8 mouse cellular contexts compared by ENCODE assay signal in genomic region chr9:44043708-44044425, GRCm38 (mm10). TPM values are rescaled to one million over a fixed set of nuclear protein-coding genes. Genes with fewer than 3 reads are reported as not detected.
DNase-seq lines count a peak whose midpoint lies in the region; ATAC-seq and TF ChIP-seq lines count a peak whose summit lies in the region.

No protein-coding gene starts in this region.

- H3K27ac ChIP-seq in heart, embryonic 14.5 days (replicated peaks in 1 of 2; ENCODE audit: control insufficient read depth in 1 of 2, insufficient read depth in 1 of 2, low read depth in 2 of 2, low read length in 2 of 2), result no peak overlapping the region
- no peak overlapping the region for H3K27ac ChIP-seq in limb, embryonic 12.5 days
- H3K27ac ChIP-seq in neural tube, embryonic 14.5 days (ENCODE audit: low read depth, low read length), result no peak overlapping the region

- H3K4me2 ChIP-seq in heart, embryonic 14.5 days (ENCODE audit: low read length), result peak overlapping the region; percentile 65
- H3K4me2 ChIP-seq in limb, embryonic 12.5 days, result peak overlapping the region; percentile 75
- H3K4me2 ChIP-seq in neural tube, embryonic 14.5 days (ENCODE audit: low read depth, low read length), result peak overlapping the region; percentile 70

- peaks cover 45% of the 10 kb centered on the region for H3K27me3 ChIP-seq in heart, embryonic 14.5 days (ENCODE audit: control insufficient read depth, insufficient read depth, low read length)
- H3K27me3 ChIP-seq in limb, embryonic 12.5 days, result peaks cover 62% of the 10 kb centered on the region
- H3K27me3 ChIP-seq in neural tube, embryonic 14.5 days (ENCODE audit: control insufficient read depth, insufficient read depth, low read length), result peaks cover 19% of the 10 kb centered on the region

- H3K9me3 ChIP-seq in heart, embryonic 14.5 days (ENCODE audit: control insufficient read depth, low read length), result no peaks in the 10 kb centered on the region
- H3K9me3 ChIP-seq in limb, embryonic 12.5 days, result no peaks in the 10 kb centered on the region
- no peaks in the 10 kb centered on the region for H3K9me3 ChIP-seq in neural tube, embryonic 14.5 days (ENCODE audit: control insufficient read depth, low read length)

- TF ChIP-seq CTCF in lung, adult 2 months (IDR thresholded peaks at IDR 0.05; ENCODE audit: insufficient read depth, low read length), result no peak

- no peak overlapping the region for H3K9ac ChIP-seq in heart, embryonic 14.5 days (ENCODE audit: low read length)
- peak overlapping the region; percentile 37; the same call in 1 of the 2 replicates for H3K9ac ChIP-seq in limb, embryonic 12.5 days (replicated peaks)
- H3K9ac ChIP-seq in neural tube, embryonic 14.5 days (replicated peaks; ENCODE audit: low read depth, low read length), result peak overlapping the region; percentile 41

- peak; percentile 51 for ATAC-seq in common myeloid progenitor, adult 5-6 weeks (replicated peaks; ENCODE audit: low read depth, poor library complexity, severe bottlenecking)
- no peak for ATAC-seq in heart, embryonic 14.5 days (ENCODE audit: insufficient number of reproducible peaks, insufficient read depth, low FRiP score, low read depth)
- ATAC-seq in limb, embryonic 12.5 days (ENCODE audit: insufficient number of reproducible peaks, insufficient read depth, low FRiP score, low TSS enrichment, low read depth), result no peak
- no peak for ATAC-seq in neural tube, embryonic 14.5 days (ENCODE audit: low read depth)
- no peak for ATAC-seq in inflammation-experienced regulatory T-cells, adult 6 months

- H3K4me1 ChIP-seq in lung, adult 2 months (ENCODE audit: control insufficient read depth, insufficient read depth, low read length), result no peaks in the 10 kb centered on the region
- peaks cover 8 to 14% of the 10 kb centered on the region in 2 experiments; a peak in 3 of 4 replicates for H3K4me1 ChIP-seq in heart, embryonic 14.5 days (ENCODE audit: control insufficient read depth in 2 of 2, insufficient read depth in 2 of 2, low read length in 2 of 2)
- peaks cover 14% of the 10 kb centered on the region for H3K4me1 ChIP-seq in limb, embryonic 12.5 days (replicated peaks)
- peaks cover 9% of the 10 kb centered on the region for H3K4me1 ChIP-seq in neural tube, embryonic 14.5 days (ENCODE audit: control insufficient read depth, insufficient read depth, low read length)

- peak overlapping the region; percentile 19 for H3K4me3 ChIP-seq in lung, adult 2 months (replicated peaks; ENCODE audit: extremely low read depth, low read depth, low read length)
- peak overlapping the region; percentile 36 to 37 for H3K4me3 ChIP-seq in heart, embryonic 14.5 days (ENCODE audit: control insufficient read depth in 1 of 2, insufficient read depth in 1 of 2, low read depth in 1 of 2, low read length in 2 of 2)
- peak overlapping the region; percentile 39 for H3K4me3 ChIP-seq in limb, embryonic 12.5 days (replicated peaks)
- H3K4me3 ChIP-seq in neural tube, embryonic 14.5 days (ENCODE audit: low read depth, low read length), result peak overlapping the region; percentile 30

- no peak for TF ChIP-seq POLR2A in lung, adult 2 months (IDR thresholded peaks at IDR 0.05; ENCODE audit: borderline replicate concordance, extremely low read depth, low read depth, low read length)

- 5% methylated on average over 23 of the region's 23 CpGs for whole genome bisulfite sequencing in lung, adult 2 months
- 2% methylated on average over 22 of the region's 23 CpGs for WGBS in heart, embryonic 14.5 days
- WGBS in limb, embryonic 12.5 days, result 3% methylated on average over 23 of the region's 23 CpGs
- 3% methylated on average over 20 of the region's 23 CpGs for WGBS in neural tube, embryonic 14.5 days

- H3K36me3 ChIP-seq in heart, embryonic 14.5 days (ENCODE audit: control insufficient read depth, insufficient read depth, low read length), result no peaks in the 10 kb centered on the region
- H3K36me3 ChIP-seq in limb, embryonic 12.5 days, result no peaks in the 10 kb centered on the region
- no peaks in the 10 kb centered on the region for H3K36me3 ChIP-seq in neural tube, embryonic 14.5 days (ENCODE audit: control insufficient read depth, insufficient read depth, low read length)

- DNase-seq in lung, adult 2 months, result no peak
- no peak for DNase-seq in lung, postnatal 25 days (ENCODE audit: low spot score)
- no peak for DNase-seq in natural killer cell, adult 2 months (ENCODE audit: low spot score in 2 of 2)

RNA-seq across cellular contexts. Expression of gene Thy1, which starts 0.7 kb away (rescaled TPM):
- 22.0 and 34.3 TPM in 2 replicates for polyA plus RNA-seq in lung, adult 2 months (2012; rRNA removed)
- total RNA-seq in common myeloid progenitor, adult 5-6 weeks (2017), result 0.78 and 4.3 TPM in 2 replicates
- 2.5 and 2.7 TPM in 2 replicates for polyA plus RNA-seq in heart, embryonic 14.5 days (2014; fragmentation: Nextera tagmentation; extraction: Ambion mirVana)
- 0.47 TPM in 1 of 2 replicates, not detected in the other for polyA plus RNA-seq in limb, embryonic 12.5 days (2016; fragmentation: Nextera tagmentation; extraction: Ambion mirVana)
- polyA plus RNA-seq in neural tube, embryonic 14.5 days (2014; fragmentation: Nextera tagmentation; extraction: Ambion mirVana), result 4.6 and 11.6 TPM in 2 replicates
- 100 to 1,000 TPM; 179 to 228 (median 209) TPM for polyA plus RNA-seq in inflammation-experienced regulatory T-cells, adult 6 months (2017; shearing (Covaris generic))

RNA-seq across cellular contexts. Expression of gene Usp2, which starts 23.0 kb away (rescaled TPM):
- polyA plus RNA-seq in lung, adult 2 months (2012; rRNA removed), result 5.7 and 9.2 TPM in 2 replicates
- total RNA-seq in common myeloid progenitor, adult 5-6 weeks (2017), result 3.8 and 5.0 TPM in 2 replicates
- polyA plus RNA-seq in heart, embryonic 14.5 days (2014; fragmentation: Nextera tagmentation; extraction: Ambion mirVana), result 73.5 and 80.7 TPM in 2 replicates
- polyA plus RNA-seq in limb, embryonic 12.5 days (2016; fragmentation: Nextera tagmentation; extraction: Ambion mirVana), result 8.5 and 11.0 TPM in 2 replicates
- 9.4 and 11.7 TPM in 2 replicates for polyA plus RNA-seq in neural tube, embryonic 14.5 days (2014; fragmentation: Nextera tagmentation; extraction: Ambion mirVana)
- 1 to 10 TPM in 2 of 3 experiments, under 1 TPM in 1; 0.53 to 5.0 (median 2.2) TPM for polyA plus RNA-seq in inflammation-experienced regulatory T-cells, adult 6 months (2017; shearing (Covaris generic))

RNA-seq across cellular contexts. Expression of gene Mfrp, which starts 57.7 kb away (rescaled TPM):
- 0.25 and 0.34 TPM in 2 replicates for polyA plus RNA-seq in lung, adult 2 months (2012; rRNA removed)
- not detected in 2 replicates for total RNA-seq in common myeloid progenitor, adult 5-6 weeks (2017)
- not detected in 2 replicates for polyA plus RNA-seq in heart, embryonic 14.5 days (2014; fragmentation: Nextera tagmentation; extraction: Ambion mirVana)
- 0.29 and 0.40 TPM in 2 replicates for polyA plus RNA-seq in limb, embryonic 12.5 days (2016; fragmentation: Nextera tagmentation; extraction: Ambion mirVana)
- polyA plus RNA-seq in neural tube, embryonic 14.5 days (2014; fragmentation: Nextera tagmentation; extraction: Ambion mirVana), result not detected in 2 replicates
- polyA plus RNA-seq in inflammation-experienced regulatory T-cells, adult 6 months (2017; shearing (Covaris generic)), result not detected
